Mouse (Mus musculus) left cerebral cortex, adult 2 months (tissue): ENCODE measurements around the gene Dctd. TPM values are rescaled to one million over a fixed set of nuclear protein-coding genes. Genes with fewer than 3 reads are reported as not detected.

ENCODE experiments used
- DNase-seq, 2 experiments: peaks; one replicate each; pipeline ENCODE4 v3.0.0; 2021 to 2022; ENCODE audit warnings: low spot score in 2 of 2, mixed read lengths in 1 of 2; ENCODE audit errors: extremely low spot score in 1 of 2
- H3K27ac ChIP-seq: fragments of 200-600 bp; 2 replicates; pipeline ENCODE4 v1.8.1; 2022
- H3K4me3 ChIP-seq: fragments of 200-600 bp; 2 replicates; pipeline ENCODE4 v1.8.1; 2022
- CTCF ChIP-seq: fragments of 200-600 bp; IDR thresholded peaks from 2 replicates; pipeline ENCODE4 v1.8.1; 2022; ENCODE audit warnings: antibody characterized with exemption, mild to moderate bottlenecking, moderate library complexity
- intact Hi-C: fragments of 180-260 bp; cut with DNase I; formaldehyde crosslinking; loops from one replicate; pipeline ENCODE4 v1.15.1; 2025
- total RNA-seq, 2 experiments: library from RNA; stranded (reverse); gene quantifications; 2 replicates each; pipeline ENCODE4 v1.2.3; 2021

Gene Dctd
- total RNA-seq, 2 experiments from 2014 or later = 6.9 TPM

DNA sequence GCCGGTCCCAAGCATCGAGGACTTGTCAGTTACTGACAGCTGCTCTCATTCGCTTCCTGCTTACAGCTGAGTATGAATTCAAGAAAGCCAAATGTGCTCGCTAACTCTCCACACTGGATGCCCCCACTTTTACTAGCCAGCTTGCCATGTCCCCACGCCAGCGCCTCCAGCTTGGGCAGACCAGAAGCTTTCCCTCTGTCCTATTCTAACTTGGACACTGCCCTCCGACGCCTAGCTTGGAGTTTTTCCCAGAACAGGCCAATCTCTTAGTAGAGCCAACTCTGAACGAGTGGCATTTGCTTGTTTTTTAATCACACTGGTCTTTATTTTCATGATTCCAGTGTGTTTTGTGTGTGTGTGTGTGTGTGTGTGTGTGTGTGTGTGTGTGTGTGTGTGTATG, 100.3 kb downstream of the Dctd start:
- no peak overlapping the region for H3K4me3 ChIP-seq
- H3K27ac ChIP-seq = no peak overlapping the region
- intact Hi-C loops = no loop called here
- TF ChIP-seq CTCF = no peak
- no peak for DNase-seq

DNA sequence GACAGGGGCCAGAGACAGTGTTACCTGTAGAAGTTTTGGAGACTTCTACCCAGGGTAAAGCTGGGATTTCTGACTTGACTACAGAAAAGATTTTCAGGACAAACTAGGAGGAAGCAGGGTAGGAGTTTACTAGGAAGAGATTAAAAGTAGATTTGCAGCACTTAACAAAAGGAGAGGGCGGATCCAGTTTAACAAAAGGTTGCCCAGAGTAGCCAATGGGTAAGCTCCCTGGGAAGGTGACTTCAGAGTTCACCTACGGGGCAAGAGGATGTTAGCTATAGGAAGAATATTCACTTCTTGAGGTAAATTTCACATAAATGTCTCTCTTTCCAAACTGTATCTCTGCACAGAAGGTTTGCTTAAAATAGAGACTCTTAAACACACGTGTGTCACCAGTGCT, 103.7 kb downstream of the Dctd start:
- Histone ChIP-seq H3K27ac (no peak overlapping the region), H3K4me3 (no peak overlapping the region)
- intact Hi-C loops = no loop called here
- DNase-seq = no peak
- no peak for TF ChIP-seq CTCF

Other genes with a start within 250 kb of the Dctd start
- gene Wwc2, start 108.2 kb upstream of the Dctd start, total RNA-seq = 10 to 100 TPM; 24.4 to 24.8 TPM